Mouse (Mus musculus) retina, adult 2 months (tissue): ENCODE results near the gene Hes1.

Source experiments
- DNase-seq: peaks from one replicate; pipeline ENCODE4 v3.0.0-alpha.2; 2012; ENCODE audit warnings: low read depth, low spot score

Gene Hes1

GRCm38 (mm10) chr16:30050767-30051490 is 13.3 kb upstream of the Hes1 start:
- DNase-seq: no peak

GRCm38 (mm10) chr16:30052271-30052670 is 11.9 kb upstream of the Hes1 start:
- DNase-seq: no peak

- DNase-seq: no peak
These were observed 11.2 kb upstream of the Hes1 start for GRCm38 (mm10) chr16:30052839-30053511.

GRCm38 (mm10) chr16:30054541-30054940 is 9.6 kb upstream of the Hes1 start:
- DNase-seq: no peak

GRCm38 (mm10) chr16:30055361-30055889 is 8.8 kb upstream of the Hes1 start:
- DNase-seq: no peak

- no peak for DNase-seq
These were observed 8.3 kb upstream of the Hes1 start for GRCm38 (mm10) chr16:30055927-30056326.

GRCm38 (mm10) chr16:30056906-30057305 is 7.3 kb upstream of the Hes1 start:
- DNase-seq: no peak

GRCm38 (mm10) chr16:30058974-30059717 is 5.0 kb upstream of the Hes1 start:
- DNase-seq: no peak

GRCm38 (mm10) chr16:30060412-30060811 is 3.8 kb upstream of the Hes1 start:
- DNase-seq: no peak

- no peak for DNase-seq
These were observed 1.7 kb upstream of the Hes1 start for GRCm38 (mm10) chr16:30062242-30063030.

GRCm38 (mm10) chr16:30063121-30063881 is 883 bp upstream of the Hes1 start:
- DNase-seq: no peak

- DNase-seq: no peak
These were observed 429 bp downstream of the Hes1 start for GRCm38 (mm10) chr16:30064613-30065012.

GRCm38 (mm10) chr16:30065077-30065476 is 893 bp downstream of the Hes1 start:
- DNase-seq: no peak

GRCm38 (mm10) chr16:30065537-30066183 is 1.5 kb downstream of the Hes1 start:
- DNase-seq: no peak

GRCm38 (mm10) chr16:30066184-30066851 is 2.1 kb downstream of the Hes1 start:
- no peak for DNase-seq

GRCm38 (mm10) chr16:30066852-30067301 is 2.7 kb downstream of the Hes1 start:
- DNase-seq: no peak

GRCm38 (mm10) chr16:30068041-30069020 is 4.1 kb downstream of the Hes1 start:
- DNase-seq: no peak

GRCm38 (mm10) chr16:30069580-30069949 is 5.4 kb downstream of the Hes1 start:
- no peak for DNase-seq
